ENCODE assay signal across 7 mouse cellular contexts in genomic region chr11:69133923-69134621, GRCm38 (mm10). TPM values are rescaled to one million over a fixed set of nuclear protein-coding genes. Genes with fewer than 3 reads are reported as not detected.
DNase-seq lines count a peak whose midpoint lies in the region; ATAC-seq and TF ChIP-seq lines count a peak whose summit lies in the region.

No protein-coding gene starts in this region.

- H3K4me1 ChIP-seq in forebrain, postnatal 0 days (ENCODE audit: insufficient read depth): no peaks in the 10 kb centered on the region

- H3K9me3 ChIP-seq in forebrain, postnatal 0 days (ENCODE audit: low read length): no peaks in the 10 kb centered on the region

- peak overlapping the region; percentile 63 for H3K4me2 ChIP-seq in forebrain, postnatal 0 days (ENCODE audit: low read depth)

- H3K36me3 ChIP-seq in forebrain, postnatal 0 days (ENCODE audit: insufficient read depth): no peaks in the 10 kb centered on the region

- peak overlapping the region; percentile 47 for H3K4me3 ChIP-seq in forebrain, postnatal 0 days (ENCODE audit: low read depth, low read length)

- ATAC-seq in forebrain, postnatal 0 days: peak; percentile 93

- DNase-seq in WW6 (ENCODE audit: low read depth, low spot score): peak; percentile 90
- peak; percentile 70 for DNase-seq in cerebellum, adult 8-10 months
- DNase-seq in forebrain, postnatal 0 days: peak; percentile 81
- DNase-seq in induced T-regulatory cell, adult 2 months (ENCODE audit: low read depth): peak; percentile 69
- DNase-seq in left cerebral cortex, postnatal 10 days (ENCODE audit: extremely low spot score in 1 of 2, low spot score in 2 of 2): peak; percentile 76 to 86
- peak; percentile 71 to 81 for DNase-seq in lung, postnatal 4 days
- DNase-seq in right cerebral cortex, postnatal 25 days: peak; percentile 87

- H3K27me3 ChIP-seq in forebrain, postnatal 0 days (ENCODE audit: insufficient read depth, low read length): no peaks in the 10 kb centered on the region

- peak; percentile 72 for TF ChIP-seq CTCF in forebrain, postnatal 0 days (IDR thresholded peaks at IDR 0.05; ENCODE audit: low read depth)

- intact Hi-C loops in left cerebral cortex, postnatal 10 days (cut with DNase I): no loop called here

- 2% methylated on average over 34 of the region's 34 CpGs for WGBS in forebrain, postnatal 0 days

- peak overlapping the region; percentile 56 for H3K9ac ChIP-seq in forebrain, postnatal 0 days

- peak overlapping the region; percentile 50 for H3K27ac ChIP-seq in forebrain, postnatal 0 days (ENCODE audit: low read depth, low read length)

RNA-seq across cellular contexts. Expression of gene Aloxe3, which starts 8.4 kb away (rescaled TPM):
- 10.0 and 11.6 TPM in 2 replicates for total RNA-seq in forebrain, postnatal 0 days (2014; rRNA removed)
- 8.5 and 14.9 TPM in 2 replicates for polyA plus RNA-seq in forebrain, postnatal 0 days (2015; fragmentation: Nextera tagmentation; extraction: Ambion mirVana)
- 1 to 10 TPM; 8.6 to 10.0 TPM for total RNA-seq in left cerebral cortex, postnatal 10 days (2021)

RNA-seq across cellular contexts. Expression of gene 9130213A22Rik, which starts 11.7 kb away (rescaled TPM):
- total RNA-seq in forebrain, postnatal 0 days (2014; rRNA removed): 0.23 and 0.62 TPM in 2 replicates
- 0.58 and 0.69 TPM in 2 replicates for polyA plus RNA-seq in forebrain, postnatal 0 days (2015; fragmentation: Nextera tagmentation; extraction: Ambion mirVana)
- total RNA-seq in left cerebral cortex, postnatal 10 days (2021): under 1 TPM; 0.51 to 0.64 TPM

RNA-seq across cellular contexts. Expression of gene Hes7, which starts 13.9 kb away (rescaled TPM):
- total RNA-seq in forebrain, postnatal 0 days (2014; rRNA removed): 1.2 and 1.6 TPM in 2 replicates
- polyA plus RNA-seq in forebrain, postnatal 0 days (2015; fragmentation: Nextera tagmentation; extraction: Ambion mirVana): 1.1 and 1.3 TPM in 2 replicates
- under 1 TPM; 0.57 to 0.73 TPM for total RNA-seq in left cerebral cortex, postnatal 10 days (2021)

RNA-seq across cellular contexts. Expression of gene Alox12b, which starts 22.7 kb away (rescaled TPM):
- 0.19 and 0.38 TPM in 2 replicates for total RNA-seq in forebrain, postnatal 0 days (2014; rRNA removed)
- polyA plus RNA-seq in forebrain, postnatal 0 days (2015; fragmentation: Nextera tagmentation; extraction: Ambion mirVana): 0.15 and 0.46 TPM in 2 replicates
- under 1 TPM; 0.45 to 0.69 TPM for total RNA-seq in left cerebral cortex, postnatal 10 days (2021)

RNA-seq across cellular contexts. Expression of gene Per1, which starts 39.1 kb away (rescaled TPM):
- 16.5 and 38.3 TPM in 2 replicates for total RNA-seq in forebrain, postnatal 0 days (2014; rRNA removed)
- 15.2 and 16.7 TPM in 2 replicates for polyA plus RNA-seq in forebrain, postnatal 0 days (2015; fragmentation: Nextera tagmentation; extraction: Ambion mirVana)
- total RNA-seq in left cerebral cortex, postnatal 10 days (2021): 10 to 100 TPM; 71.2 to 83.9 TPM

Comparison
In these comparisons a context has a peak if more than half of its experiments do, and no peak if none do; other contexts are left out.
1. Peak in every context shown above with its lines: DNase-seq, ATAC-seq, H3K4me3 ChIP-seq and H3K27ac ChIP-seq.